In genomic region chr13:101490961-101491360, GRCm38 (mm10) we compare ENCODE assay signal across 19 mouse cellular contexts.
DNase-seq lines count a peak whose midpoint lies in the region; ATAC-seq and TF ChIP-seq lines count a peak whose summit lies in the region.
"Had no signal": no experiment of that assay in that cellular context is flagged by ENCODE, and none has a peak within 500 bp of the region (broad histone marks: within the 10 kb centered on the region; RNA-seq: fewer than 3 reads in every experiment).

No protein-coding gene starts in this region.

- no peaks in the 10 kb centered on the region for H3K27me3 ChIP-seq in forebrain, postnatal 0 days (ENCODE audit: insufficient read depth, low read length)
- no peaks in the 10 kb centered on the region for H3K27me3 ChIP-seq in forebrain, embryonic 10.5 days (ENCODE audit: poor library complexity, severe bottlenecking)
- H3K27me3 ChIP-seq: embryonic facial prominence, embryonic 12.5 days; hindbrain, embryonic 12.5 days; kidney, embryonic 15.5 days had no signal

- intact Hi-C loops in left cerebral cortex, adult 2 months (cut with DNase I): loop anchor here (2.0 kb wide), 2 partner anchors 14 to 598 kb away; no protein-coding TSS in a partner anchor

- no peaks in the 10 kb centered on the region for H3K36me3 ChIP-seq in forebrain, postnatal 0 days (ENCODE audit: insufficient read depth)
- no peaks in the 10 kb centered on the region for H3K36me3 ChIP-seq in forebrain, embryonic 10.5 days (replicated peaks)
- H3K36me3 ChIP-seq: embryonic facial prominence, embryonic 12.5 days; hindbrain, embryonic 12.5 days; kidney, embryonic 15.5 days had no signal

- peak; percentile 54 for DNase-seq in forebrain, postnatal 0 days
- DNase-seq in forebrain, embryonic 10.5 days (ENCODE audit: extremely low spot score, low spot score): no peak
- DNase-seq in layer of hippocampus, adult 8-10 months (ENCODE audit: low spot score in 2 of 2): peak; percentile 50 to 59
- DNase-seq in layer of hippocampus, adult 9-10 months (ENCODE audit: low spot score): no peak
- no peak for DNase-seq in left cerebral cortex, adult 2 months (ENCODE audit: extremely low spot score in 1 of 2, low spot score in 2 of 2)
- DNase-seq in right cerebral cortex, postnatal 25 days: peak; percentile 67
- DNase-seq in embryo, embryonic 10 days (ENCODE audit: low spot score): no peak
- no peak for DNase-seq in retina, postnatal 1 day
- DNase-seq: cerebellum, postnatal 36 days; lung, embryonic 14.5 days; midbrain, embryonic 14.5 days; spleen, adult 18-20 months; thymus, postnatal 4 days had no signal

- H3K27ac ChIP-seq in forebrain, postnatal 0 days (ENCODE audit: low read depth, low read length): peak overlapping the region; percentile 45; the same call in 1 of the 2 replicates
- H3K27ac ChIP-seq in forebrain, embryonic 10.5 days: no peak overlapping the region
- peak overlapping the region; percentile 90 for H3K27ac ChIP-seq in left cerebral cortex, adult 2 months
- H3K27ac ChIP-seq: embryonic facial prominence, embryonic 12.5 days; hindbrain, embryonic 12.5 days; kidney, embryonic 15.5 days; macrophage had no signal

- peak; percentile 68 for ATAC-seq in forebrain, postnatal 0 days
- ATAC-seq: activated CD4-positive, CD25-positive, alpha-beta regulatory T cell, adult 4 months had no signal

- no peak overlapping the region for H3K4me3 ChIP-seq in forebrain, postnatal 0 days (ENCODE audit: low read depth, low read length)
- H3K4me3 ChIP-seq in forebrain, embryonic 10.5 days: no peak overlapping the region
- no peak overlapping the region for H3K4me3 ChIP-seq in left cerebral cortex, adult 2 months
- H3K4me3 ChIP-seq: embryonic facial prominence, embryonic 12.5 days; hindbrain, embryonic 12.5 days; kidney, embryonic 15.5 days had no signal

- no peaks in the 10 kb centered on the region for H3K4me1 ChIP-seq in forebrain, postnatal 0 days (ENCODE audit: insufficient read depth)
- no peaks in the 10 kb centered on the region for H3K4me1 ChIP-seq in forebrain, embryonic 10.5 days
- H3K4me1 ChIP-seq: embryonic facial prominence, embryonic 12.5 days; kidney, embryonic 15.5 days had no signal

- no peaks in the 10 kb centered on the region for H3K9me3 ChIP-seq in forebrain, postnatal 0 days (ENCODE audit: low read length)
- no peaks in the 10 kb centered on the region for H3K9me3 ChIP-seq in forebrain, embryonic 10.5 days
- H3K9me3 ChIP-seq: embryonic facial prominence, embryonic 12.5 days; hindbrain, embryonic 12.5 days; kidney, embryonic 15.5 days had no signal

- H3K9ac ChIP-seq in forebrain, postnatal 0 days: no peak overlapping the region
- H3K9ac ChIP-seq: embryonic facial prominence, embryonic 12.5 days; hindbrain, embryonic 12.5 days; kidney, embryonic 15.5 days; lung, embryonic 14.5 days had no signal

- 63% methylated on average over 5 of the region's 5 CpGs for WGBS in forebrain, postnatal 0 days
- 86% methylated on average over 5 of the region's 5 CpGs for WGBS in forebrain, embryonic 10.5 days

- no peak for TF ChIP-seq CTCF in forebrain, postnatal 0 days (IDR thresholded peaks at IDR 0.05; ENCODE audit: low read depth)
- no peak for TF ChIP-seq CTCF in left cerebral cortex, adult 2 months (IDR thresholded peaks at IDR 0.05)

- H3K4me2 ChIP-seq in forebrain, postnatal 0 days (ENCODE audit: low read depth): no peak overlapping the region
- H3K4me2 ChIP-seq: embryonic facial prominence, embryonic 12.5 days; hindbrain, embryonic 12.5 days; kidney, embryonic 15.5 days; liver, embryonic 11.5 days; lung, embryonic 14.5 days had no signal

Comparison
In these comparisons a context has a peak if more than half of its experiments do, and no peak if none do; other contexts are left out.
1. DNase-seq: peak in forebrain, postnatal 0 days (single experiment), layer of hippocampus, adult 8-10 months (2 of 2) and right cerebral cortex, postnatal 25 days (single experiment); none in forebrain, embryonic 10.5 days (single experiment), layer of hippocampus, adult 9-10 months (single experiment), left cerebral cortex, adult 2 months (0 of 2), embryo, embryonic 10 days (single experiment) and retina, postnatal 1 day (single experiment).